Mouse (Mus musculus) T-helper 17 cell (primary cell): Measurements from ENCODE around the gene Gm266.
"Not testable (repeated sequence)": the region's sequence is repeated elsewhere in the genome, so short reads cannot be mapped to it uniquely, and the experiment has no call there.

Experiments used
- in situ Hi-C, 2 experiments: fragments of 300-600 bp; cut with MboI, MseI; formaldehyde crosslinking; loops; 1 replicate in 1 of 2; 2 replicates in 1 of 2; pipeline ENCODE4 v1.15.1; 2025; ENCODE audit warnings: high pct_unique_total_duplicates in 2 of 2

Gene Gm266

DNA sequence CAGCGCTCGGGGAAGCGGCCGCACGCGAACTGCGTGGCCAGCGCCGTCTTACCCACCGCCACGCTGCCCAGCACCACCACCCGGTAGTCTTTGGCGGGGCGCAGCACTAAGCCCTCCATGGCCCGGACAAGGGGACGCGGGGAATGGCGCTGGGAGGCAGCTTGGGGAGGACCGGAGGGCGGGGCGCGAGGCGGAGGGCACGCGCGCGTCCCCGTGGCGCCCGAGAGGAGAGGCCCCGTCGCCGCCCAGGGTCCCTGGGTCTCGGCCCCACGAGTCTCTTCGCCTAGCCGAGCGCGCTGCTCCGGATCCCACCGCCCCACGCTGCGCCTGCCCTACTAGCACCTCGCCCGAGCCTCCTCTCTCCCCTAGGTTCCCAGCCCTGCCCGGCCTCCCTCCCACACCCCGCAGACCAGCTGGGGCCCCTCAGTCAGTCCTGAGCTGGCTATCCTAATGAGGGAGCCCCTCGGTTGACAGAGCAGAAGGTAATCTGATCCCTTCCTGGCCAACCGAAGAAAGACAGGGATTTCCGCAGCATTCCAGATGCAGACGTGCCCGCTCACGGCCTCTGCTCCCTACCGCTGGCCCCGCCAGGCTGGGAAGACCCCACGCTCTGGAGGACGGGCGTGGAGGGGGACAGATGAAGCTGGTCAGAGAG is at the start of gene Gm266:
Gene Gm266 (minus strand): TSS at position 172 of the 655 bp plus-strand sequence.
- in situ Hi-C loops = loop anchor here in 1 of 2 experiments (10.0 kb wide), 1 partner anchor 1241 kb away; no protein-coding TSS in a partner anchor

GRCm38 (mm10) chr12:111535281-111535680 is 49.7 kb upstream of the Gm266 start:
- in situ Hi-C loops = loop anchor here (5.0 to 25.0 kb wide), 2 partner anchors 763 to 823 kb away; partner anchors contain the start of gene Hsp90aa1 (in 1 of the 2)

DNA sequence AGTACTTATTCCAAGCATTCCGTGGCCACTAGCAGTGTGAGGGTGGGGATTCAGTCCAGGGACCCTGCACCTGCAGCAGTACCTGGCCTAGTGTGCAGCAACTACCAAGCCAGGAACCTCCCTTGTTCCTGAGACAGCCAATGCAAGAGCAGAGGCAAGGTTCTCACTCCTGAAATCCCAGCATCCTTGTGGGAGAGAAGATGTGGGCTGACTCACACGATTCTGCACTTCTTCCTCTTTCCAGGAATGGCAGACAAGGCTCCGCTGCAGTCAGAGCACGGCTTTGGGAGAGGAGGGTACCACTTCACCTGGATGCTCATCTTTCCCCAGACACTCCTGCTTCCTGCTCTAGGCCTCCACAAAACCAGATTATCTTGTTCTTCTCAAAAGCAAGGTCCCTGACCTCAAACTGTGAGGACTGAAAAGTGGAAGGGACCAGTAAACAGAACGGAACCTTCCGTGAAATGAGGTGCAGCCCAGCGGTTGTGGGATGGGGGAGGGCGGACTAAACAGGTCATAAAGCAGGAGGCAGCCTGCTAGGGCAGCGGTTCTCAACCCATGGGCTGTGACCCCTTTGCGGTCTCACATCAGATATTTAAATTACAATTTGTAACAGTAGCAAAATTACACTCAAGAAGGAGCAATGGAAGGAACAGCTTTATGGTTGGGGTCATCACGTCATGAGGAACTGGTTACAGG is 47.6 kb upstream of the Gm266 start:
- in situ Hi-C loops = loop anchor here in 1 of 2 experiments (25.0 kb wide), 1 partner anchor 821 kb away; the partner anchor contains the start of gene Hsp90aa1

DNA sequence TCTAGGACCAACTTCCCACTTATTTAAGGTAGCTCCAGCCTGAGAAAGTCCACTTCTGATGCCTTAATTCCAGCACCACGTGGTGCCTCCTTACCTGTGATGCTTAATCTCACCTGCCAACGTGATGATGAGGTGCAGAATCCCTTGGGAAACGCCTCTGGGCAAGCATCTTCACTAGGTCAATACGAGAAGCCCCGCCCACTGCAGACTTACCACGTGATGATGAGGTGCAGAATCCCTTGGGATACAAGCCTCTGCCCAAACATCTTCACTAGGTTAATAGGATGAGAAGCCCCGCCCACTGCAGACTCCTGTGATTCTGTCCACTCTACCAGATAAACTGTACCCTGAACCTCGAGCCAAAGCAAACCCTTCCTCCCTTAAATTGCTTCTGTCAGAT is 43.6 kb upstream of the Gm266 start:
- in situ Hi-C loops = loop anchor here in 1 of 2 experiments (25.0 kb wide), 1 partner anchor 817 kb away; the partner anchor contains the start of gene Hsp90aa1

- in situ Hi-C loops = loop anchor here in 1 of 2 experiments (25.0 kb wide), 1 partner anchor 815 kb away; the partner anchor contains the start of gene Hsp90aa1
Observed at GRCm38 (mm10) chr12:111527643-111528281, 42.1 kb upstream of the Gm266 start.

DNA sequence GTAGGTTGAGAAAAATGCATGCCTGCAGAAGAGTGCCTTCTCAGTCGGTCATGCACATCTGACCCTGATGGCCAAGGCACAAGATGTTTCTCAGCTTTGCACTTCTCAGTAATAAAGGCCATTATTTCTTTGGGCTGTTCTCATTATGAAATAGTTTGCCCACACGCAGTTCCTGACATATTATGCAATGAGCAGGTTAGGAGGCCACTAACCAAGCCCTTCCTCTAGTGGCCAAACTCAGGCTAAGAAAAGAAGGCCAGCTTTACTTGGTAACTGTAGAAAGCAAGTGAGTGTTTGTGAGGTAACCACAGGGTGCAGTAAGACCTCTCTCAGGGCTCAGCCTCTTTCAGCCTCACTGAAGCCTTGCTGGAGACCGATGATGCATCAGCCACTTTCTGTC is 39.3 kb upstream of the Gm266 start:
- in situ Hi-C loops = loop anchor here in 1 of 2 experiments (25.0 kb wide), 1 partner anchor 813 kb away; the partner anchor contains the start of gene Hsp90aa1

DNA sequence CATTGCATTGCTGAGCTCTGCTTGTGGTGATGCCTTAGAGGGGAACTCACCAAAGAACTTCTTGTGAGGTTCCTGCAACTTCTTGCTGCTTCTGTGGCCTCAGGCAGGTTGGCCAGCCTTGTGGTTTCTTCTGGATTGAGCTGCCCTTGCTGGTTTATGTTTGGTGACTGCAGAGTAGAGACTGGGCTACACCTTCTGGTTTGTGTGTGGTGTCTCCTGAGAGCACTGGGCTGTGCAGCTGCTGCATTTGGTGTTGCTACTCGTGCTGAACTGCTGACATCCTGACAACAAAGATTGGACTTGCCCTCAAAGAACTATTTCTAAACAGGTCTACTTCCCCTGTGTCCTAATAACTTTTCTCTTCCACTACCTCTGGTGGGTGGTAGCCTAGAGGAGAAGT is 38.8 kb upstream of the Gm266 start:
- in situ Hi-C loops = no loop called here

- in situ Hi-C loops = no loop called here
Observed at GRCm38 (mm10) chr12:111520994-111521393, 35.4 kb upstream of the Gm266 start.

- in situ Hi-C loops = no loop called here
Observed at GRCm38 (mm10) chr12:111519821-111520220, 34.2 kb upstream of the Gm266 start.

- in situ Hi-C loops = no loop called here
Observed at GRCm38 (mm10) chr12:111518391-111518790, 32.8 kb upstream of the Gm266 start.

DNA sequence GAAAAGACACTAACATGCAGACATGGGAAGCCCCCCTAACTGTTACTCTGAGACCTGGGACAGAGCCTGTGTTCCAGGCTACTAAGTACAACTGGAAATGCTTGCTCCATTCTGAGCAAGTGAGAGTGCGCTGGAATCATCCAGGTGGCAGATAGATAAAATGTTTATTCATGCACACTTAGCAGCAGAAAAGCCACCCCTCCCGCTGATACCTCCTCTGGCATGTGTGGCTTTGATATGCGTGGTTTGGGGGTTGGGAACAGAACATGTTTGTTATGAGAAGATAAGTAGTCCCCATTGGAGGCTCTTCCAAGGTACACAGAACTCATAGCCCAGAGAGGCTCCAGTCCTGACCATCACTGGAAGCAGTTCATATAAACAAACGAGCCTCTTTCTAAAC is 32.3 kb upstream of the Gm266 start:
- in situ Hi-C loops = no loop called here

DNA sequence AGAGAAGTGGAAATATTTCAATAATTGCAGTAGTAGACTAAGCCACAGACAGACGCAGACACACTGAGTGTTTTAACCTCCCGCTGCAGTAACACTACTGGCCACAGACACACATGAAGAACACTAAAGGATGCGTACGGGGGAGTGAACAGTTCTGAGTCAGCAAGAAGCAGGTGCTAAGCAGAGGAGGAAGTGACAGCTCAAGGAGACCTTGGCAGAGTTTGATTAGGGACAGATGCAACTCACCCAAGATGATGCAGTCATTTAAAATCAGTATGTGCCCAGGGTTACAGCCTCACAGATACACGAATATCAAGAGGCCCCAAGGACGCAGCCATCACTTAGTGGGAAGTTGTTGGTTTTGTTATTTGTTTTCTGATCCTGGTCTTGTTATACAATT is 31.2 kb upstream of the Gm266 start:
- in situ Hi-C loops = no loop called here

- in situ Hi-C loops = no loop called here
Observed at GRCm38 (mm10) chr12:111515920-111516319, 30.3 kb upstream of the Gm266 start.

- in situ Hi-C loops = no loop called here
Observed at GRCm38 (mm10) chr12:111514874-111515649, 29.4 kb upstream of the Gm266 start.

DNA sequence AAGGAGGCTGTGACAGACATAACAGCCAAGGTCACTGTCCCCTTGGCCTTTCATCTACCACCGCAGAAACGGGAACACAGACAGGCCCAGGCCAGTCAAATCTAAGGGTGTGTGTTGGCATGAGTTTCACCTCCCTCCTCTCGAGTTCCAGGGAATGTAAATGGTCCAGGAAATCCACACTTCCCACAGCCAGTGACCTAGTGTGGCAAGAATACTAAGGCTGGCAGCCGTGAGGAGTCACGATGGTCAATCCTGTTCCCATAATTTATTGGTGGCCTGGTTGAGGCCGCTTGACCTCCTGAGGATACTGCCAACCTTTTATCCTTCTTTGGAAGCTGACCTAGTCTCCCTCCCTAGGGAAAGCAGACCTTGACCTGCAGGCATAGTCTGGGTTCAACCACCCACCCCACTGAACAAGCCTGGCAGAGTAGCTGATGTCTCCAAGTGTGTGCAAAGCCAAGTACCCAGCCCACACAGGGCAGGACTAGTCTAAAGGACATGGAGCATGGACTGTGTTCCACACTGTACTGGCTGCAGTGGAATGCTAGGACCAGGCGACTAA is 28.7 kb upstream of the Gm266 start:
- in situ Hi-C loops = no loop called here

DNA sequence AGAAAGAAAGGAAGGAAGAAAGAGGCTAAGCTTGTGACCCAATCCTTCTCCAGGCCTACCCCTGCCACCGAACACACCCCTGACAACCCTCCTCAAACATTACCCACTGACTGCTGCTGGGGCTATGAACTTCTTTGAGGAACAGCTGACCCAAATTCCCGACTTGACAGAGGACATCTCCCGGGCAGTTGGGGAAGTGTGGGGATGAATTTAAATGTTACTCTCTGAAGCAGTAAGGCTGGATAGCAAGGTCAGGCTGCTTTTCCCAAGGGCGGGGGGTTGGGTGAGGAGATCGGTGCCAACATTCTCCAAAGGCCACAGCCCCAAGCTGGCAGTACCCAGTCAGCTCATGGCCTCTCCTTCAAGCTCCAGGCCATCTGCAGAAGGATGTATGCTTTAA is 28.1 kb upstream of the Gm266 start:
- in situ Hi-C loops = no loop called here

- in situ Hi-C loops = no loop called here
Observed at GRCm38 (mm10) chr12:111512572-111513063, 27.0 kb upstream of the Gm266 start.

GRCm38 (mm10) chr12:111508438-111508837 is 22.8 kb upstream of the Gm266 start:
- in situ Hi-C loops = not testable (repeated sequence)

DNA sequence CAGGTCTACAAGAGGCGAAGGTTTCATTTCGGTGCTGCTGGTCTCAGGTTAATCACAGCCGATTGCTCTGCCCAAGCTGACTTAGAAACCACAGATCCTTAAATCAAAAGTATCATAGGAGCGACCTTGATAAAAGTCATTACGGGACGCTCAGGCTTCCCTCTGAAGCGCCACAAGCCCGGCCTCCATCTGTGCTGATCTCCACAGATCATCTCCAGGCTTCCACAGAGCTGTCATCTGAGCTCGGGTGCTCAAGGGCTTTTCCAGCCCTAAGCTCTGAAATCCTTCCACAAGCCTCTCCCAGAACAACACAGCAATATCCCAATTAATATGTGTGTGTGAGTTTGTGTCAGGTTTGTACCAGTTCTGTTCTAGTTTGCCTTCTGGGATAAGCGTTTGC is 22.3 kb upstream of the Gm266 start:
- in situ Hi-C loops = no loop called here

DNA sequence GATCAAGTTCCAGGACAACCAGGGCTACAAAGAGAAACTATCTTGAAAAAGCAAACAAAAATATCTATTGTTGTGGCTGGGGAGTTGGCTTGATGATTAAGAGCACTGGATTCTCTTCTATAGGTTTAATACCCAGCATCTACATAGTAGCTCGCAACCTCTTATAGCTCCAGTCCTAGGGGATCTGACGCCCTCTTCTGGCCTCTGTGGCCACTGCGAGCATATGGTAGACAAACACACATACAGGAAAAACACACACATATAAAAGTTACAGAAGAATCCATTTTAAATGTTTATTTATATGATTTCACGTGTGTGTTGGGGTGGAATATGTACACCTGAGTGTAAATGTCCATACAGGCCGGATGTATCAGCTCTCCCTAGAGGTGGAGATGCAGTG is 21.4 kb upstream of the Gm266 start:
- in situ Hi-C loops = no loop called here

DNA sequence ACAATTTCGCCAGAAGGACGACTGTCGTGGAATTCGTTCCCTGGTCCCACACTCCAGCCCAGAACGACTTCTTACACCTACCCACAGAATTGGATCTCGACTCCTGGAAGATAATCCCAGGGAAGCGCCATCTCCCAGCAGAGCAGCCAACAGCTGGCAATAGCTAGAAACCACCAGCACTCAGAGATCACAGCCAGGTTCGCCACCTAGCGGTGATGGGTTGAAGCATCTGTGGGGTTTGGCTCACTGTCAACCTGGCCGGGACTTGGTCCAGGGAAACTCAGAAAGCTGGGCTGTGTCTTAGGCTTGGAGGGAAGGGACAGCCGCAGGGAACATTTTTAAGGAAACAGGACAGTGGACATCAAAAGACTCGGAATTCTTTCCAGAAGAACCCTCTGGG is 19.3 kb upstream of the Gm266 start:
- in situ Hi-C loops = no loop called here
